Mouse (Mus musculus): ENCODE results near the gene Dock3.

Gene Dock3

DNA sequence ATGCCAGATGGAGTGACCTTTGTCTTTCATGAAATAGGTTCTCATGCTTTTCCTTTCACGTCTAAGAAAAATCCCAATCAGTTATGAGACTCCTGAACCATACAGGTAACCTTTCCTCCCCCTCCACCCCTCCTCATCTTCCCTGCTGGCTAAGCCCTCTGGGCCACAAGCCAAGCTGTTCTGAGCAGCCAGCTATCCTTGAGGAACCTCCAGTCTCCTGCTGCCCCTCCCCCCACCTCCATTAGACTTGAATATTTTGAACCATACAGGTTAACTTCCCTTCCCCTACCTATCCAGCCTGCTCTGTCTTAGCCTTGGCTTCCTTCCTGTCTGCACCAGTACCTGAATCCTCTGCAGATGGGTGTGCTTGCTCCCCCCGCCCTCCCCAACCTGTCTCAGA lies 204.1 kb downstream of the Dock3 start:
- no peak for DNase-seq (ENCODE audit: low read depth)

GRCm38 (mm10) chr9:107009841-107010240 lies 221.9 kb downstream of the Dock3 start:
- DNase-seq (ENCODE audit: low read depth): no peak

DNA sequence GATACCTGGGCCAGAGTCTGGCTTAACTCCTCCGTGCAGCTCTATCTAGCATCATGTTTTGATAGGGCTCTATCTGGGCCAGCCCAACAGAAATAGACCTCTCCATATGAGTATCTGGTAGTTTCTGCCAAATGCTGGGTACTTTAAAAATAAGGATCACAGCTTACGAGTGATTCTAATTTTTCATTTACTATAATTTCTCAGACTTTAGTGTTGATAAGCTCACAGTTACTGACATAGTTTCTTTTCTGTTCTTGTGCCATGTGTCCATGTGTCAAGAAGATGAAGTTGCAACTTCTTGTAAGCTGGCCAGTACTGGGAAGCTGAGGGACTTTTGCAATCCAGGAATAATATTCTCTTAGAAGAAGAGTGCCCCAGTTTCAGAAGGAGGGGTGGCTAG lies 228.5 kb downstream of the Dock3 start:
- DNase-seq (ENCODE audit: low read depth): no peak

DNA sequence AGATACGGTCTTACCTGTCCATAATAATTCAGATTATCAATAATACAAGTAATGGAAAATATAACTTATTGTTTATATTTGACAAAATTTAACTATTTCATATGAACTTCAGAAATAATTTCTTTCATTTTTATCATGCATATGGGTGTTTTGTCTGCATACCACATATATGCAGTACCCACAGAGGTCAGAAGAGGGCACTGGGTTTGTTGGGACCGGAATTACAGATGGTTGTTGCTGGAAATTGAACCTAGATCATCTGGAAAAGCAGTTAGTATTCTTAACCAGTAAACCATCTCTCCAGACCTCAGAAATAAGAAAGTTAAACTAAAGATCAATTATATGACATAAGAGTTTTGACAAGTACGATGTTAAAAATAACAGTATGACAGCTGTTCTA lies 261.0 kb downstream of the Dock3 start:
- DNase-seq (ENCODE audit: low read depth): peak; percentile 47

DNA sequence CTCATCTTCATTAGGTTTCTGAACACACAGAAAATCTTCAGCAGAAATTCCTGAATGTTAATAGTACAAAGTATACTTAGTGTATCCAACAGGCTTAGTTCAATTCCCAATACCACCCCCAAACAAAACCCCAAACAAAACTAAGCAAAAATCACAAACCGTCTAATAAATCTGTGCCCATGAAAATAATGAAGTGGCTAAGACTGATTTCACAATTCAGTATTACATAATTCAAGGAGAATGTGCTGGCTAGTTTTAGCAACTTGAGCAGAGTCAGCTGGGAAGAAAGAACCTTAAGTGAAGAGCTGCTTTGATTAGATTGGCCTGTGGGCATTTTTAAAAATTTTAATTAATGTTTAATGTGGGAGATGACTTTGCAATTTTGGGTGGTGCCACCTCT lies 273.3 kb downstream of the Dock3 start:
- peak; percentile 6 for DNase-seq (ENCODE audit: low read depth)

DNA sequence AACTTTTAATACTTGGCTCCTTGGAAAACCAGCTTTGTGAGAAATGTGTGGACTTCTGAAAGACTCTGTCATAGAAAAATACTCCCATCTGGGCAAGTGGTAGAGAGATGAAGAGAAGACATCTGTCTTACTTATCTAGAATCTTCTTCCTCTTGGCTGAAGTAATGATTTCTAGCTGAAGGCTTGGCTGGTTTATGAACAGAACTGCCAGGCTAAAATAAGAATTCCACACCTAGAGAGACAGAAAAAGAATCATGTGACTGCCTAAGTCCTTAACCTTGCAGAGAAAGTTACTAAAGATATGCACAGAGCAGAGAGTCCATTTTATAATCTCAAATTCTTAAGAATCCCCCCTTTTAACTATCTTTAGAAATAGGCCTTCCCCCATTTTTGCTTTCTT lies 276.2 kb downstream of the Dock3 start:
- DNase-seq (ENCODE audit: low read depth): no peak

DNA sequence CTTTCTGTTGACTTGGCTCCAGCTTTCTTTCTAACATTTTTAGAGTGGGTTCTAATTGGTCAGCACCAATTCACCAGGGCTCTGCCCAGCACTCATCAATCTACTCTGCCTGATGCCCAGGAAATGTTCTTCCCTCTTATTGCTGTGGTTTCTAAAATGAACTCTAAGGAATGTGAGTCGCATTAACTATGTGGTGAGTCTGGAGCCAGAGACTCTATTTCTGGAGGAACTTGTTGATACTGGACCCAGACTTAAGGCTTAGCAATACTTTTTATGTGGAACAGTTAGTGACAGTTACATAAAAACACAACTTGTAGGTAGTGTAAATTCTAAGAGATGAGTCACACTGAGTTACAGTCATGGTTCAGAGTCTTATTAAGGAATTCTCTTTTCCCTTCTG lies 296.7 kb downstream of the Dock3 start:
- DNase-seq (ENCODE audit: low read depth): peak; percentile 3

DNA sequence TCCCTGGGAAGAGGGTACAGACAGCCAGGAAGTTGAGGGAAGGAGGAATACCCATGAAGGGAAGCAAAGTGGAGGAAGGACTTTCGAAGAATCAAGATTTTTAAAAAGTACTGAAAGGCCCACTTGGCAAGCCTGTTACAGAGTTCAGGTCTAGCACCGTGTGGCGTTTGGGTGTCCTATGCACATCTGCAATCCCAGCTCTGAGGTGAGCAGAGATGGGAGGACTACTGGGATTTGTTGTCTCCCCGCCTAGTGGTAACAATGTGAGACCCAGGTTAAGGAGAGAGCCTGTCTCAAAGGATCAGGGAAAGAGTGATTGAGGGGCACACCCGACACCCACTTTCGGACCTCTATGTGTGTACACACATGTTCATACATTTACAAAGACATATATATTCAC lies 316.8 kb downstream of the Dock3 start:
- no peak for DNase-seq (ENCODE audit: low read depth)

DNA sequence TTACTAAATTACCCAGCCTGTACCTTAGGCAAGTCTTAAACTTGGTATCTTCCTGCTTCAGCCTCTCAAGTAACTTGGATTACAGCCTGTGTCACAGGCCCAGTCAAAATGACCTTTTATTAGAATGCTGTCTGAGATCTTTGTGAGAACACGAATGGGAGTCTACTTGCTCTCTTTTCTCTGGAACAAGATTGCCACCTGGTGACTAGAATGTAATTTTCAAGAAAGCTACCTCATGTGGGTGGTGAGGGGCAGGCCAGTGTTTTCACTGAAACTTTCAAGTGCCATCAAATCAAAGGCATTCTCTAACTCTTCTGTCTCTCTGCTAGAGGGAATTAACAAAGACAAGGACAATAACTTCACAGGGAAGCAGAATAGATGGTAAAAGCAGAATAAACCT lies 317.9 kb downstream of the Dock3 start:
- DNase-seq (ENCODE audit: low read depth): peak; percentile 41

DNA sequence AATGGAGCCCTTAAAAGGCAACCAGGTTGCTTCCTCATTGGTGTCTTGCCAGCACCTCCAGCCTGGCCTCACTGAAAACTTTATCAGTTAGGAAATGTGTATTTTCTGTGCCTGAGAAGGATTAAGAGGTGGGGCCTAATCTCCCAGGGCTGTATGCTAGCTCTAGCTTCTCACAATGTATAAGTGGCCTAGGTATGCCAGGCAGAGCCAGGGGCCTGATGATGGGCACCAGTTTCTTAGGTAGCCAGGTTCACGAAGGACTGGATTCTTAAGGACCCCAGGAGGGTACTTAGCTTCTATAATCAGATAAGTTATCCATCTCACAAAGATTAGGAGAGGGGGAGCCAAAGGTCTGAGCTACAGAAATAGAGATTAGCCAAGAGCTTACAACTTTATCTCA lies 320.1 kb downstream of the Dock3 start:
- DNase-seq (ENCODE audit: low read depth): no peak

- no peak for DNase-seq (ENCODE audit: low read depth)
Observed at GRCm38 (mm10) chr9:106908715-106909114, 323.0 kb downstream of the Dock3 start.

DNA sequence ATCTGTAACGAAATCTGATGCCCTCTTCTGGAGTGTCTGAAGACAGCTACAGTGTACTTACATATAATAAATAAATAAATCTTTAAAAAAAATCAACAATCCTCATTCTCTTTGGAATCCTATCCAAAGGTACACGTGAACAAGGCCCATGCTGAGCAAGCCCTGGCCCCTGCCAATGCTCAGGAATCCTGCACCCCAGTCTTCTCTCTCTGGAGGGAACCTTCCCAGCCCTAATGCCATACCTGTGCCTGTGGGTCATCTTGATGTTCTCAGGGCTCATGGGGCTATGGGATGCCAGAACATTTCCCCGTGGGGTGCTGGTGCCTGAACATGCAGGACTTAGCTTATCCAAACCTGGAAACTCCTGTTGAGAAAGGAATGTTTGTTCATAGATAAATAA lies 323.5 kb downstream of the Dock3 start:
- no peak for DNase-seq (ENCODE audit: low read depth)

DNA sequence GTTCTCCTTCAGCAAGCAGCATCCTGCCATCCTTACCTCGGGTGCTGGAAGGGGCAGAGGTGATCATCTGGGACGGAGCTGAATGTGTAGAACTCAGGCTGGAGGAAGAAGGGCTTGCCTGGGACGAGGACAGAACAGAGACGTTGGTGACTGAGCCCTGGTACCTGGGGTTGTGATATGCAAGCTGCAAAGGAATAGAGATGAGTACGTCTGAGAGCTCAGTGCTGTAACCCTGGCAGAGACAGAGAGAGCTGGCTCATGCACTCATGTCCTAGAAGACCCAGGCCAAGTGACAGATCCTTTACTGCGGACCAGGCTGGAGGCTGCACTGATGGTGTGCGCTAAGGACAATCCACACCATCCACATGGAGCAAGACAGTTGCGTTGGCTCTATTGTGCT lies 325.1 kb downstream of the Dock3 start:
- no peak for DNase-seq (ENCODE audit: low read depth)

DNA sequence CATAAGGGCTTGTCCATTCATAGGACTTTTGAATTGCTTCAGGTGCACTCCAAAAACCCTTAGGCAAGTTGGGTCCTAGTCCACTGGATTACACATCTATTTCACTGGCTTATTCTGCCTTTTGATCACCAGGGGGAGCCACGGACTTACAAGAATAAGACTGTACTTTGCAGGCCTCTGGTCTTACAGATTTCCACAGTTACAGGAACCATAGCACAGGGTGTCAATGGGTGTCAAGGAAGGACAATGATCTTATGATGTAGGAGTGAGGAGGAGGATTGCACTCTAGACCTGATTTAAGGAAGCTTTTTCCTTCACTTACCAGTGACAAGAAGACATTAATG lies 327.9 kb downstream of the Dock3 start:
- DNase-seq (ENCODE audit: low read depth): peak; percentile 81

- DNase-seq (ENCODE audit: low read depth): no peak
Observed at GRCm38 (mm10) chr9:106903099-106903790, 328.5 kb downstream of the Dock3 start.

DNA sequence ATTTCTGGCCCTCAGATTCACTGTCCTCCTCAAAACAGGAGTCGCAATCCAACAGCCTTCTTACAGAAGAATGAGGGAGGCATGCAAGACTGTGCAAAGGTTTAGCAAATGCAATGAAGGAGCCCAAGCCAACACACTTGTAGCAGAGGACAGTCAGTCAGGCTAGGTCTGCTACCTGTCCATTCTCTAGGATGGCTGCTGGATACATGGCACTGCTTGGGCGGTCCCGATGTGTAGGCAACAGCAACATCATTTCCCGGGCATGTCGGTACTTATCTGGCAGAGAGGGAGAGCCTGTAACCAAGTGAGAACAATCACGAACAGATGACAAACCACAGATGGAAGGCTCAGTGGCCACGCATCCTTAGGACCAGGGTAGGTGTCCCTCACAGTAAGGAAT lies 330.1 kb downstream of the Dock3 start:
- DNase-seq (ENCODE audit: low read depth): no peak

GRCm38 (mm10) chr9:106898901-106899300 lies 332.8 kb downstream of the Dock3 start:
- no peak for DNase-seq (ENCODE audit: low read depth)

GRCm38 (mm10) chr9:106893327-106893726 lies 338.4 kb downstream of the Dock3 start:
- no peak for DNase-seq (ENCODE audit: low read depth)

- no peak for DNase-seq (ENCODE audit: low read depth)
Observed at GRCm38 (mm10) chr9:106892552-106892875, 339.2 kb downstream of the Dock3 start.

DNA sequence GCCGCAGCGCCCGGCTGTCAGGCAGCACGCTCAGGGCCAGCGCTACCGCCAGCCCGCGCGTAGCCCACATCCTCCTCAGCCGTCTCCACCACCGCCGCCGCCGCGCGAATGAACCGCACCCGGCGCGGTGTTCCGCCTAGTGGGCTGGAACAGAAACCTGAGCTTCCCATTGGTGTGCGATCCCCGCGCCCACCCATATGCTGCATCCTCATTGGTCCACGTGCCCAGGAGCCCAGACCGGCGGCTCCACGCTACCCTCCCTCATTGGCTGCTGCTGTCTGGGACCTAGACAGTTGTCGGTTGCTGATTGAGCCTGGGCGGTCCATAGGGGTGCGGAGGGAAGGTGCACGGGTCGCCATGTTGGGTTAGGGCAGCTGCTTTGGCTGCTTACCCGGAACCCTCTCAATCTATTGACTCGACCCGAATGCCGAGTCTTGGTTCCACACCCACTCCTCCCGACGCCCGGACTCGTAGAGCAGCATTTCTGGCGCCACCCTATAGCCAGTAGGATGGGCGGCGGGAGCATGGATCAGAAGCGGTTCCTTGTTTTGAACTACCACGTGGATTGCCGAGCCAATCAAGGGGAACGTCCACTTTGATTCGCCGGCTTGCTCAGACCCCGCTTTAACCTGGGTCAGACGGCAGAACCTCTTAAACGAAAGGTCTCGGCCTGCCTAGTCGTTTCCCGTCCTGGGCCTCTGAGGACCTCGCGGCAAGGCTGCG lies 339.7 kb downstream of the Dock3 start, which contains the start of gene Manf:
Gene Manf (minus strand): TSS at position 151 of the 723 bp plus-strand sequence.
- peak; percentile 96 for DNase-seq (ENCODE audit: low read depth)

- peak; percentile 8 for DNase-seq (ENCODE audit: low read depth)
Observed at GRCm38 (mm10) chr9:106891341-106891741, 340.4 kb downstream of the Dock3 start.

DNA sequence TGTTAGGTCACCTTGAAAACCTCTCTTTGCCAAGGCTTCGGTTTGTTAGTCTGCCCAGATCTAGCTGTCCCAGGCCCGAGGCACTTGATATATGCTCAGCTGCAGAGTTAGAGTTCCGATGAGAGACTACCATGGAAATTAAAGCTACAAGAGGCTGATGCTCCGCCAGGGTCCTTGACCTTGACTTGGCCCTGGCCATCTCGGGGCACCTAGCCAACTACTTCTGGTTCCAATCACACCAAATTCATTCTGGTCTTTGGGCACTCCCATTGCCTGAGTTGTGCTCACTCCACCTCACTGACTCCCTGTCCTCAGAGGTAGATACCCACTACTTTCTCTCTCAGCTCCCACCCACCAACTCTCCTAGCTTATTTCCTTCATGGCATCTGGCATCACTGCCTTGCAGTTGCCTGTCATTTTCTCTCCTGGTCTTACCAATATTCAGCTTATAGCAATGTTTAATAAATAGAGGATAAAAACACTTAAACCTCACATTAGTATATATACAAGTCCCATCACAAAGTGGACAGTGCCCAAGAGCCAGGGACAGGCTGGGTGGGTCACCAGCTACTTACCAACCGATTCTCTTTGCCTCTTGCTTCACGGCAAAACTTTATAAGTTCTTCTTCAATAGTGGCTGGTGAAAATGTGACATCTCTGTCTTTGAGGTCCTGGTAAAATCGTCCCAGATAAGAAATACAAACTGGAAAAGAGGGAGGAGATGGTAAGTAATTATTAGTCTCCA lies 341.0 kb downstream of the Dock3 start:
- DNase-seq (ENCODE audit: low read depth): peak; percentile 23

DNA sequence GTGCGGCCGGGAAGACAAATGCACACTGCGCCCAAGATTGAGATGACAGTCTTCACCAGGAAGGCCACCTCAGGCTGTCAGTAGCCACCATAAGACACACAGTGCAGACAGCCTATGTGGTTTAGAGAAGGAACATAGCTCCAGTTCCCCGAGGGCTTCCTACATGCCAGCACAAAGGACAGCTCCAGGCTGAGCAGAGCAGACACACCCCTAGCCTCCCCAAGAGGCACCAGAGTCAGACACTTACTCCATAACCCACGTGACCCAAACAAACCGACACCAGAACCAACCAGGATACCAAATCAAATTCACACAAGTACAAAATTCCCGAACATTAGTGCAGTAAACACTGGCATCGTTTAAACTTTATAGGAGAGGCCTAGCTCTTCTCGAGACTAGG lies 342.4 kb downstream of the Dock3 start:
- DNase-seq (ENCODE audit: low read depth): peak; percentile 24

All from NIH3T3 (cell line).